Mouse (Mus musculus) CH12.LX (cell line): ENCODE measurements around the gene Hoxb2. TPM values are rescaled to one million over a fixed set of nuclear protein-coding genes. Genes with fewer than 3 reads are reported as not detected.

Experiments
- DNase-seq: peaks from one replicate; pipeline ENCODE4 v3.0.0-alpha.2; 2013; ENCODE audit errors: extremely low read depth
- H3K27ac ChIP-seq: 2 replicates; pipeline ENCODE4 v1.5.1; 2012; ENCODE audit warnings: low read depth, mild to moderate bottlenecking, control low read depth, moderate library complexity; ENCODE audit not compliant: insufficient read depth
- H3K27me3 ChIP-seq: replicated peaks from 2 replicates; pipeline ENCODE3; 2012; ENCODE audit warnings: inconsistent platforms
- H3K36me3 ChIP-seq, 2 experiments: replicated peaks in 1 of 2; 2 replicates each; pipeline versions ENCODE3 to v1.6.1; 2012; ENCODE audit warnings: inconsistent platforms in 1 of 2, low read length in 1 of 2, mild to moderate bottlenecking in 1 of 2, mixed read lengths in 1 of 2, moderate library complexity in 1 of 2; ENCODE audit not compliant: control insufficient read depth in 1 of 2, insufficient read depth in 1 of 2
- H3K4me1 ChIP-seq, 2 experiments: 2 replicates each; pipeline ENCODE4 v1.6.1; 2012; ENCODE audit warnings: inconsistent platforms in 1 of 2, moderate library complexity in 1 of 2; ENCODE audit not compliant: insufficient read depth in 2 of 2, control insufficient read depth in 1 of 2
- H3K4me2 ChIP-seq: 2 replicates; pipeline ENCODE4 v1.6.1; 2012; ENCODE audit warnings: low read depth, mild to moderate bottlenecking, control low read depth; ENCODE audit not compliant: poor library complexity, insufficient read depth, severe bottlenecking
- H3K4me3 ChIP-seq, 3 experiments: fragments of 150-350 bp in 1 of 3; sonication (generic) in 1 of 3; replicated peaks in 1 of 3; 2 replicates each; pipeline versions ENCODE3 to v1.5.1; 2011 to 2012; ENCODE audit warnings: low read depth in 2 of 3, low read length in 2 of 3, mild to moderate bottlenecking in 2 of 3, moderate library complexity in 2 of 3, control low read depth in 1 of 3, improper control_type of control experiment in 1 of 3, inconsistent platforms in 1 of 3, mixed read lengths in 1 of 3; ENCODE audit not compliant: poor library complexity in 1 of 3
- H3K79me2 ChIP-seq: replicated peaks from 2 replicates; pipeline ENCODE4 v1.6.1; 2012; ENCODE audit warnings: mild to moderate bottlenecking, moderate library complexity; ENCODE audit not compliant: control insufficient read depth, poor library complexity, insufficient read depth, severe bottlenecking; ENCODE audit errors: extremely low read depth
- H3K9ac ChIP-seq: 2 replicates; pipeline ENCODE4 v1.6.1; 2012; ENCODE audit warnings: low read depth, mild to moderate bottlenecking, control low read depth, moderate library complexity; ENCODE audit not compliant: insufficient read depth
- H3K9me3 ChIP-seq: replicated peaks from 2 replicates; pipeline ENCODE3; 2012; ENCODE audit warnings: low read length, inconsistent platforms, mixed read lengths
- CHD1 ChIP-seq: IDR thresholded peaks from 2 replicates; pipeline ENCODE4 v1.6.1; 2012; ENCODE audit warnings: low read depth, low read length, improper control_type of control experiment, inconsistent platforms
- CTCF ChIP-seq, 2 experiments: IDR thresholded peaks in 1 of 2; conservative IDR thresholded peaks in 1 of 2; 2 replicates each; pipeline ENCODE4 v1.5.1; 2011 to 2012; ENCODE audit warnings: low read depth in 2 of 2, low read length in 2 of 2, improper control_type of control experiment in 1 of 2, inconsistent platforms in 1 of 2, mild to moderate bottlenecking in 1 of 2, moderate library complexity in 1 of 2
- E2F4 ChIP-seq: IDR thresholded peaks from 2 replicates; pipeline ENCODE4 v1.6.1; 2011; ENCODE audit warnings: low read depth, low read length, improper control_type of control experiment; ENCODE audit not compliant: insufficient replicate concordance
- EP300 ChIP-seq: IDR thresholded peaks from 2 replicates; pipeline ENCODE4 v1.6.1; 2011; ENCODE audit warnings: low read length, improper control_type of control experiment
- HCFC1 ChIP-seq: IDR thresholded peaks from 2 replicates; pipeline ENCODE4 v1.6.1; 2012; ENCODE audit warnings: low read depth, mild to moderate bottlenecking, inconsistent platforms, low read length, improper control_type of control experiment
- JUND ChIP-seq: conservative IDR thresholded peaks from 2 replicates; pipeline ENCODE4 v1.6.1; 2011; ENCODE audit warnings: low read depth, low read length, improper control_type of control experiment
- MAX ChIP-seq: IDR thresholded peaks from 2 replicates; pipeline ENCODE4 v1.6.1; 2011; ENCODE audit warnings: low read length, improper control_type of control experiment
- MEF2A ChIP-seq: IDR thresholded peaks from 2 replicates; pipeline ENCODE4 v1.6.1; 2014; ENCODE audit warnings: low read depth, mild to moderate bottlenecking, inconsistent platforms, low read length, improper control_type of control experiment, borderline replicate concordance
- MXI1 ChIP-seq: IDR thresholded peaks from 2 replicates; pipeline ENCODE4 v1.6.1; 2011; ENCODE audit warnings: mild to moderate bottlenecking, low read depth, low read length, improper control_type of control experiment
- MYC ChIP-seq: IDR thresholded peaks from 2 replicates; pipeline ENCODE4 v1.6.1; 2011; ENCODE audit warnings: low read depth, mild to moderate bottlenecking, improper control_type of control experiment, low read length
- PAX5 ChIP-seq: IDR thresholded peaks from 2 replicates; pipeline ENCODE4 v1.6.1; 2012; ENCODE audit warnings: low read length, inconsistent platforms, mixed read lengths
- POLR2AphosphoS2 ChIP-seq: IDR thresholded peaks from 2 replicates; pipeline ENCODE4 v1.6.1; 2011; ENCODE audit warnings: low read depth, low read length, improper control_type of control experiment
- RAD21 ChIP-seq: IDR thresholded peaks from 2 replicates; pipeline ENCODE4 v1.6.1; 2011; ENCODE audit warnings: low read depth, mild to moderate bottlenecking, low read length, improper control_type of control experiment, moderate library complexity
- SMC3 ChIP-seq: IDR thresholded peaks from 2 replicates; pipeline ENCODE4 v1.6.1; 2011; ENCODE audit warnings: low read depth, low read length, improper control_type of control experiment
- TCF12 ChIP-seq: IDR thresholded peaks from 2 replicates; pipeline ENCODE4 v1.6.1; 2014; ENCODE audit warnings: low read depth, mild to moderate bottlenecking, inconsistent platforms, low read length, improper control_type of control experiment
- UBTF ChIP-seq: IDR thresholded peaks from 2 replicates; pipeline ENCODE4 v1.6.1; 2012; ENCODE audit warnings: low read depth, mild to moderate bottlenecking, inconsistent platforms, low read length, improper control_type of control experiment, moderate library complexity
- ZC3H11A ChIP-seq: IDR thresholded peaks from 2 replicates; pipeline ENCODE4 v1.6.1; 2012; ENCODE audit warnings: low read depth, mild to moderate bottlenecking, inconsistent platforms, low read length, improper control_type of control experiment
- ZKSCAN1 ChIP-seq: IDR thresholded peaks from 2 replicates; pipeline ENCODE4 v1.6.1; 2012; ENCODE audit warnings: low read depth, inconsistent platforms, low read length, improper control_type of control experiment, borderline replicate concordance
- ZMIZ1 ChIP-seq: IDR thresholded peaks from 2 replicates; pipeline ENCODE4 v1.6.1; 2012; ENCODE audit warnings: low read depth, mild to moderate bottlenecking, inconsistent platforms, low read length, improper control_type of control experiment
- ZNF384 ChIP-seq: IDR thresholded peaks from 2 replicates; pipeline ENCODE4 v1.6.1; 2012; ENCODE audit warnings: low read depth, low read length, improper control_type of control experiment, inconsistent platforms
- dilution Hi-C: fragments of 300-500 bp; cut with MboI; formaldehyde crosslinking; loops from 2 replicates; pipeline ENCODE4 v1.14.3; 2020; ENCODE audit warnings: low sequenced_read_pairs; ENCODE audit not compliant: extremely low pct_unique_long_range_greater_than_20kb, extremely low pct_ligation_motif_present
- in situ Hi-C: fragments of 300-500 bp; cut with MboI; formaldehyde crosslinking; loops from 3 replicates; pipeline ENCODE4 v1.14.3; 2019; ENCODE audit warnings: low sequenced_read_pairs, low pct_ligation_motif_present, low pct_unique_long_range_greater_than_20kb, mixed read lengths
- polyA plus RNA-seq: library from polyadenylated mRNA; unstranded; fragments of >175 nt; gene quantifications from 2 replicates; pipeline ENCODE4 v1.2.1, GENCODE M21; 2012; ENCODE audit warnings: low read depth; ENCODE audit not compliant: insufficient read length
- total RNA-seq, 2 experiments: library from RNA; depleted of rRNA; stranded (reverse); fragments of 300-350 nt in 1 of 2; fragments of >200 nt in 1 of 2; gene quantifications; 2 replicates each; pipeline ENCODE4 v1.2.3; 2012 to 2014

Gene Hoxb2
- total and polyA plus RNA-seq, 3 experiments: not detected

- no peaks in the 10 kb centered on the region for H3K79me2 ChIP-seq
- in situ Hi-C loops: loop anchor here (25.0 kb wide), 1 partner anchor 217 kb away; no protein-coding TSS in a partner anchor
- peaks cover 7% of the 10 kb centered on the region for H3K27me3 ChIP-seq
- no peak overlapping the region for H3K4me3 ChIP-seq
- H3K36me3 ChIP-seq: peaks cover 0 to 11% of the 10 kb centered on the region in 2 experiments
- H3K9ac ChIP-seq: no peak overlapping the region
- dilution Hi-C loops: no loop called here
- DNase-seq: no peak
- no peak overlapping the region for H3K27ac ChIP-seq
- no peak overlapping the region for H3K4me2 ChIP-seq
- H3K4me1 ChIP-seq: peaks cover 4 to 15% of the 10 kb centered on the region in 2 experiments; a peak in 2 of 4 replicates
- H3K9me3 ChIP-seq: no peaks in the 10 kb centered on the region
- no peak for TF ChIP-seq CHD1
- TF ChIP-seq, all 38 proteins: peak for 0
These were observed 29.6 kb upstream of the Hoxb2 start for GRCm38 (mm10) chr11:96320688-96321087.

- no peak overlapping the region for H3K4me2 ChIP-seq
- peaks cover 4 to 15% of the 10 kb centered on the region in 2 experiments; a peak in 2 of 4 replicates for H3K4me1 ChIP-seq
- H3K27me3 ChIP-seq: no peaks in the 10 kb centered on the region
- H3K36me3 ChIP-seq: peaks cover 0 to 11% of the 10 kb centered on the region in 2 experiments
- H3K9ac ChIP-seq: no peak overlapping the region
- no peaks in the 10 kb centered on the region for H3K9me3 ChIP-seq
- no peak overlapping the region for H3K27ac ChIP-seq
- no peaks in the 10 kb centered on the region for H3K79me2 ChIP-seq
- H3K4me3 ChIP-seq: no peak overlapping the region
- dilution Hi-C loops (no loop called here), in situ Hi-C loops (loop anchor here (25.0 kb wide), 1 partner anchor 215 kb away; no protein-coding TSS in a partner anchor)
- no peak for DNase-seq
- TF ChIP-seq ZMIZ1: no peak
- TF ChIP-seq E2F4: no peak
- TF ChIP-seq CTCF (conservative IDR thresholded peaks at IDR 0.05 in 1 of 2, IDR thresholded peaks at IDR 0.05 in 1 of 2; ENCODE audit: low read depth in 2 of 2, low read length in 2 of 2): no peak
- TF ChIP-seq TCF12: no peak
- no peak for TF ChIP-seq RAD21
- TF ChIP-seq EP300: no peak
- TF ChIP-seq MXI1: no peak
- no peak for TF ChIP-seq ZC3H11A
- TF ChIP-seq CHD1: no peak
- TF ChIP-seq PAX5: no peak
- TF ChIP-seq UBTF: no peak
- no peak for TF ChIP-seq HCFC1
- no peak for TF ChIP-seq MYC
- no peak for TF ChIP-seq MEF2A
- no peak for TF ChIP-seq JUND
- no peak for TF ChIP-seq ZKSCAN1
- no peak for TF ChIP-seq MAX
- TF ChIP-seq ZNF384: no peak
- no peak for TF ChIP-seq SMC3
- no peak for TF ChIP-seq POLR2AphosphoS2
These were observed 28.5 kb upstream of the Hoxb2 start for GRCm38 (mm10) chr11:96321846-96322245.
